Mouse (Mus musculus): ENCODE measurements at regions not wholly inside any gene's neighbourhood (a gene's known extent, or its start where the extent isn't known, plus 50 kb on each side); places are given as distances from the start of the nearest gene placed in this dataset.

DNA sequence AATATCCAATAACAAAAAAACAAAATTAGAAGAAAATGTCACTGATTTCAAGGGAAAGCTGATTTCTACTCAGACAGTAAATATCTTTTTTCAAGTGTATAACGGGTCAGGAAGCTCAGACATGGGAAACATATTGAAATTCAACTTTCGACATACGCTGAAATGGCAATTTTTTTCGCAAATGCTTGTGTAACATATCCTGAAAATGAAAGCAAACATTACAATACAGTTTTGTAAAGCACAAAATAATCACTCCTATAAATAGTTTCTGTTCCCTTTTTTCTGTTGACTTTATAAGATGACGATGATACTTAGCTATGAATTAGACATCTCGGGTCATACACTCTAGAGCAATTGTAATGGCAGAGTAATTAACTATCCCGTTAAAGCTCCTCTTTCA lies 265.6 kb downstream of the Prr30 start:
- no peak for TF ChIP-seq CTCF (IDR thresholded peaks at IDR 0.05; ENCODE audit: borderline replicate concordance, extremely low read depth, insufficient read depth, insufficient read length)
- no peak for TF ChIP-seq POLR2A (IDR thresholded peaks at IDR 0.05; ENCODE audit: borderline replicate concordance, extremely low read depth, insufficient read depth, insufficient read length, poor library complexity, severe bottlenecking)
